Mouse (Mus musculus): ENCODE results near the gene Sh3bgrl. TPM values are rescaled to one million over a fixed set of nuclear protein-coding genes. Genes with fewer than 3 reads are reported as not detected.

Sh3bgrl gene
- total RNA-seq, 1 experiment from 2014 or later = 132 TPM

- DNase-seq = no peak
These were observed 36.7 kb downstream of the Sh3bgrl start for GRCm38 (mm10) chrX:109131834-109132233.

DNA sequence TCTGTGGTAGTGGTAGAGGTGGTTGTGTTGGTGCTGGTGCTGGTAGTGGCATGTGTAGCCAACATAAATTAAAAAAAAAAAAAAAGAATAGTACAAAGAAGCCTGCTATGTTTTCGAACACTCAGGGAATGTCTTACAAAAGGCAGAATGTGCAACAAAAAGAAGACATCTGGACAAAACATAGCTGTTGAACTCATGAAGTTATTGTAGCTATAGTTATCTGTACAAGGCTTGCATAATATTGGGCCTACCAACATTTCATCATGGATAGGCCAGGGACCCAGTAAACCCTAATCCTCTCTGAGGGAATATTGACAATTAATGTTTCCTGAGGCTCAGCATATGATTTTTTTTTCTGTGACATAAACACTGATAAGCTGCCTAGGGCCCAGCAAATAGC is 37.3 kb downstream of the Sh3bgrl start:
- no peak for DNase-seq

DNA sequence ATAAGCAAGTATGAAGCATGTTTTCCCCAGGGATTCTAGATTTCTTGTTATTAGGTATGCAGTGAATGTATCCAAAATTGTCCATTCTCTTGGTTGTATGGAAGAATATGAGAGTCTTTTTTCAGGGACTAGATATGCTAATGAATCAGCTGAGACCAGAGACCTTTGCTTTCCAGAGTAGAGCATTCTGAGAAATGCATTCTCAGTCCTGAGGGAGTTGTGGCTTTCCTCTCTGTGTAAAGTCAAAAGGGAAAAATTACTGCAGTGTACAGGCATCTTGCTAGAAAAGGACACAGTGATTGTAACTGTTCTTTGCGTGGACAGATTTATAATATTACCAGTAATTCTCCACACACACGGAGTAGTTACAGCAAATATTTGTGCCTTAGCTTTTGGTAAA is 38.3 kb downstream of the Sh3bgrl start:
- DNase-seq = no peak

GRCm38 (mm10) chrX:109136306-109136705 is 41.1 kb downstream of the Sh3bgrl start:
- no peak for DNase-seq

GRCm38 (mm10) chrX:109136820-109137219 is 41.7 kb downstream of the Sh3bgrl start:
- DNase-seq = no peak

GRCm38 (mm10) chrX:109137295-109137694 is 42.1 kb downstream of the Sh3bgrl start:
- DNase-seq = no peak

- DNase-seq = no peak
These were observed 46.2 kb downstream of the Sh3bgrl start for GRCm38 (mm10) chrX:109141337-109141870.

- no peak for DNase-seq
These were observed 47.1 kb downstream of the Sh3bgrl start for GRCm38 (mm10) chrX:109142281-109142680.

DNA sequence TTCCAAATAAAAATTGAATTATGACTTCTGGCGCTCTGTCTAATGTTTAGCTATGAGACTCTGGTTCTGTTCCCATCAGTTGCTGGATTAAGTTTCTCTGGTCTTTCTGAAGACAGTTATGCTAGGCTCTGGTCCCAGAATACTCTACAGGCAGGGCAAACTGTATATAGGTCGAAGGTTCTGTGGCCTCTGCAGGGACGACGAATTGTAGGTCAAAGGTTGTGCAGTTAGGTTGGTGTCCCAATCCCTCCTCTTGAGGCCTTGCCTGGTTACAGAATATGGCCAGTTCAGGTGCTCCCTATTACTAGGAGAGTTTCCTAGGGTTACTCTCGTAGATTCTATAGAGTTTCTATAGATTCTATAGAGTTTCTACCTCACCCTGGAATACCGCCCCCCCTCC is 50.6 kb downstream of the Sh3bgrl start:
- DNase-seq = no peak

GRCm38 (mm10) chrX:109147108-109147507 is 51.9 kb downstream of the Sh3bgrl start:
- no peak for DNase-seq

DNA sequence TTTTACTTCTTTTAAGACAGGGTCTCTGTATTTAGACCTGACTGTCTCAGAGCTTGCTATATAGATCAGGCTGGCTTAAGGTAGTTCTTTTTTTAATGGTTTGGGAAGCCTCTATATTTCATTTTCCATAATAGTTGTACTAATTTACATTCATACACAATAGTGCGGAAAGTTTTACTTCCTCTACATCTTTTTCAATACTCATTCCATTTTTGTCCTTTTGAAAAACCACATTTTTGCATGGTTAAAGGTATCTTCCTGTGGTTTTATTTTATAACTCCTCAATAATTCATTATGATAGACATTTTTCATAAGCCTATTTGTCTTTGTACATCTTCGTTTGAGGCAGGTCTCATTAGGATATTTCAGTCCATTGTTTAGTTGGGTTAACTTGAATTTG is 56.1 kb downstream of the Sh3bgrl start:
- no peak for DNase-seq

GRCm38 (mm10) chrX:109160326-109160725 is 65.2 kb downstream of the Sh3bgrl start:
- no peak for DNase-seq

- DNase-seq = no peak
These were observed 65.7 kb downstream of the Sh3bgrl start for GRCm38 (mm10) chrX:109160901-109161300.

- no peak for DNase-seq
These were observed 79.9 kb downstream of the Sh3bgrl start for GRCm38 (mm10) chrX:109175038-109175437.

GRCm38 (mm10) chrX:109175470-109175869 is 80.3 kb downstream of the Sh3bgrl start:
- DNase-seq = no peak

DNA sequence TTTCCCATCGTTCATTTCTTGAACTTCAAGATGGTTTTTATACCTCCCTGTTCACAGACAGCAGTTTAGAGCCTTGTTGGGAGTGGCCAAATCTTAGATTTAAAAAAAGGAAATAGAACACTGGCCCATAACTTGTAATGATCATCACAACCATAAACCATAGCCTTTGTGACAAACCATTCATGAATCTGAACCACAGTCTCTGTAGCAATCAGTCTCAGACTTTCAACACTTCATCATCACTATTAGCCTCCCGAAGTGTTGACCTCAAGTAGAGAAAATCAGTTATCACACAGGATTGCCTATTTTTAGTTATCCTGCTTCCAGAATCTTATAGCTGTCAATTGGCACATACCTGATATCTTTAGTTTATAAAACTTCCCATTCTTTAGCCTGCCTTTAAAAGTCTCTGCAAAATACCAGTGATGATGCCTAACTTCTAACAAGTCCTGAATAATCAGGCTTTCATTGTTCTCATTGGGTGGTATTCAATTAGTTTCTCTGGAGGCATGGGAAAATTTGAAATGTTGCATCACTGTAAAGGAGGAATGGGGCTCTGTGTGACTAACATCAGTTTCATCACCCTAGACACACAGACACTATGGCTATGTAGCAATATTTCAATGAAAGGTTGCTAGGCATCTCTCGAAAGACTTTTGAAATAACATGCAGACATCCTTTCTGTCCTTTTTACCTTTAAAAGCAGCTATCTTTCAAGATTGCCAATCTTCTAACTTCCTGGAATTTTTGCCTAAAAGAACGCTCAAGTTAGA is 89.7 kb downstream of the Sh3bgrl start:
- DNase-seq = no peak

DNA sequence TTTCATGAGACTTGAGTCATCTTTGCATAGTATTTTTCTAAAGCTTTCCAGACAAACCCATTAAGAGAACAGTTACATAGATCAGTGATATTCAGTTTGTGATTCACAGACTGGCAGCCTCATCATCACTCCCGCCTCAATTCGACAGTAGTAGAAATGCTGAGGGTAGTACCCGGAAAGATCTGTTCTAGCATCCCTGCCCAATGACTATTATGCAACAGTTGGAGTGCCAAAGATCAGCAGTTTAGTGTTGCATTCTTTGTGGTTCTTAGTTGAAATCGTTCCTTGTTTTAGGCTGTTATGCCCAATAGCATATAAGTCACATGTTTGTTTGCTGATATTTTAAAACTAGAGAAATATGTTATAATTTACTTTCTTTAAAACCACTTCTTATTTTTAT is 94.4 kb downstream of the Sh3bgrl start:
- no peak for DNase-seq

DNA sequence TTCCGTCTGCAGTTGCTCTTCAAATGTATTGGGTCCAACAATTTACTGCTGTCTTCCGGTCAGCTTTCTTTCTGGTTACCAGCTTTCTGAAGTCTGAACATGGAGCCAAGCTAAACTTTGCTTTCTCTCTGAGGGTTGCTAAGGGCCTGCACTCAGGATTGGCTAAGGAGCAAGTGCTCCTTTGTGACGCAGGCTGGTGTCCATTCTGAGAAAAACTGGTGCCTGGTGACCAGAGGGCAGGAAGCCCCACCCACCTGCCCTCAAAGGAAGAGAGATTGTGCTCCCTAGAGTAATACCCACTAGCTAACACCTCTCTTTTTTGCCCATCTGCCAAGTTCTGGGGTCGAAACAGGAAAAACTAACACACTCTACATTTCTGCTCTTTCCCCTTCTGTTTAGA is 95.8 kb downstream of the Sh3bgrl start:
- peak; percentile 28 for DNase-seq

DNA sequence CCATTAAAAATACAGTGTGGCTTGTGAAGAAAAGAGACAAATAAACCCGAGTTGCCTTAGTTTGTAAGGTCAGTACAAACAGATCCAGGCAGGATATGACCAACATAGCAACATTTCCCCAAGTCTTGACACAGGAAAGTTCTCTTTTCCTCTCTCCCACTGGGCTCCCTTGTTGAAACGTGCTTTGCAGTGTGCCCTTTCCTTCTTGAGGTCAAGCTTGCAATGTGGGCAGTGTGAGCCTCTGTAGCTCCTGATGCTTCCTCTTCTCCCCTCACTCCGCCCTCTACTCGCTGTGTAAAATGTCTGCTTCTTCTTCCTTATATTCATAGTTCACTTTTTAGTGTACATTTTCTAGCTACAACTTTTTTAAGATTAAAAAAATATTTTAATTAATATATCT is 96.3 kb downstream of the Sh3bgrl start:
- peak; percentile 12 for DNase-seq

GRCm38 (mm10) chrX:109196468-109196867 is 101.3 kb downstream of the Sh3bgrl start, which contains the start of gene Gm6377:
Gene Gm6377 (plus strand): TSS chrX:109196756.
- DNase-seq = no peak

DNA sequence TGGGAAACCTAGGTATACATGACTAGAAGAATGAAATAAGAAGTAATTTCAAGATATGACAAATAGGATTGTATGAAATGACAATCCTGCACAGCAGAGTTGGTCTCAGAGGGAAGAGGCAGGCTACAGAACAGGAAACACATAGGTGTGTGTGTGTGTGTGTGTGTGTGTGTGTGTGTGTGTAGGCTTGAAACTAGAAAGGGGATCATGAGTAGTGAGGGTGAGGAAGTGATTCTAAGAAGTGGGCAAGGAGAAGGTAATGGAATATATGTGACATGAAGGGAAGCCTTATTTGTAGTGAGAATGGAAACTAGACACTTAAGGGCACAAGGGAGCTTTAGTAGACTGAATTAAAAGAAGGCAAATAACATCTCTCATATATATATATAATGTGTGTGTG is 112.7 kb downstream of the Sh3bgrl start:
- DNase-seq = no peak

GRCm38 (mm10) chrX:109228720-109229119 is 133.6 kb downstream of the Sh3bgrl start:
- no peak for DNase-seq

GRCm38 (mm10) chrX:109235383-109236036 is 140.3 kb downstream of the Sh3bgrl start:
- no peak for DNase-seq

GRCm38 (mm10) chrX:109238163-109238562 is 143.0 kb downstream of the Sh3bgrl start:
- DNase-seq = no peak

All from adrenal gland, postnatal 14 days (tissue).